Mouse (Mus musculus) spleen, adult 18-20 months (tissue): ENCODE results near the gene Tead1.

Experiments used
- DNase-seq, 2 experiments: peaks; one replicate each; pipeline ENCODE4 v3.0.0; 2022; ENCODE audit warnings: mixed read lengths in 2 of 2

Tead1 gene

DNA sequence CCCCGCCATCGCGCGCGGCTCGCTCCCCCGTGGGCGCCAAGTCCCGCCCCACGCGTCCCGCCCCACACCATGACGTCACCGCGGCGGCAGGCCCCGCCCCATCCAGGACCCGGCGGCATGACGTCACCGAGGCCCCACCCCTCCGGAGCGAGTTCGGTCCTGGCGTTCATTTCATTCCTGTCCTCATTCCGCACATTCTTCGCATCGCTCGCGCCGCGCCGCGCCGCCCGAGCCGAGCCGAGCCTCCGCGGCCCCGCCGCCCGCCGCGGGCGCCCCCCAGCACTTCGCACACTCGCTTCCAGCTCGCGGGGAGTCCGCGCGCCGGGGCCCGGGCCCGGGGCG lies at the start of gene Tead1:
Gene Tead1 (plus strand): TSS at position 148 of the 342 bp plus-strand sequence.
- DNase-seq: peak; percentile 27 to 52

DNA sequence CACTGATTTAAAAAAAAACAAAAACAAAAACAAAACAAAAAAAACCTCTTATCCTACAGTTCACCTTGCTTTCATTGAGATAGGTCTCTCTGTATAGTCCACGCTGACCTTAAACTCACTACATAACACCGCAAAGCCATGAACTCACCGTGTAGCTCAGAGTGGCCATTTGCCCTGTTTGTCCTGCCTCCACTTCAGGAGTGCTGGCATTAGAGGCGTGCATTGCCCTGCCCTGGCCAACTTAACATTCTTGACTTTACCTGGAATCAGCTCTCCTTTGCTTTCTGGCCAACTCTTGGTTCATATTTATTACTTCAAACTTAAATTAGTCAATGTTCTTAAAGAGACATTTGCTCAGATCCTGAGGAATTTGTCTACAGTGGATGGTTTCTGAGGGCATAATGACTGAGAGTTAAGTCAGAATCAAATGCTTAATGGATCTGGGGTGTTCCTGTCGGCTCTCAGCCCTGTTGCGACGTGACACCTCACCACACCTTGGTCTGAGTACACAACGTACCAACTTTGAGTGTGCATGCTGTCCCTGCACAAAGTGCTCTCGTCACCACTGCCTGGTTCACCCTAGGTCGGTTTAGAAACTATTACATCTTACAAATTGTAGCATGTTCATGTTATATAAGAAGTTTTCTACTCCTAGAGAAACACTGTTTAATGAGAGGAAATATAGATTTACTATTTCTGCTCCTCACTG lies 44.5 kb upstream of the Tead1 start:
- no peak for DNase-seq

DNA sequence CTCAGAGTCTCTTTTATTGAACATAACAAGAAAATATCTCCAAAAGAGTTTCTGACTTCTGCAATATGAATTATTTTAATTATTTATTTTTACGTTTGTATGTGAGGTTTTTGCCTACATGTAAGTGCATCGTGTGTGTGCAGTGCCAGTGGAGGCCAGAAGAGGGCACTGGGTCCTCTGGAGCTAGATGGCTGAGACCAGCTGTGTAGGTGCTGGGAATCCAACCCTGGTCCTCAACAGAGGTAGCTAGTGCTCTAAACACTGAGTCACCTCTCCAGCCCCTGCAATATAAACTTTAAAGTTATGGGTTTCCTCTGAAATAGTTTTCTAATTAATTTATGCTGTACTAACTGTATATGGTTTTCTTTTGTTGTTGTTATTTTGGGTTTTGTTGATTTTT lies 43.2 kb upstream of the Tead1 start:
- no peak for DNase-seq

DNA sequence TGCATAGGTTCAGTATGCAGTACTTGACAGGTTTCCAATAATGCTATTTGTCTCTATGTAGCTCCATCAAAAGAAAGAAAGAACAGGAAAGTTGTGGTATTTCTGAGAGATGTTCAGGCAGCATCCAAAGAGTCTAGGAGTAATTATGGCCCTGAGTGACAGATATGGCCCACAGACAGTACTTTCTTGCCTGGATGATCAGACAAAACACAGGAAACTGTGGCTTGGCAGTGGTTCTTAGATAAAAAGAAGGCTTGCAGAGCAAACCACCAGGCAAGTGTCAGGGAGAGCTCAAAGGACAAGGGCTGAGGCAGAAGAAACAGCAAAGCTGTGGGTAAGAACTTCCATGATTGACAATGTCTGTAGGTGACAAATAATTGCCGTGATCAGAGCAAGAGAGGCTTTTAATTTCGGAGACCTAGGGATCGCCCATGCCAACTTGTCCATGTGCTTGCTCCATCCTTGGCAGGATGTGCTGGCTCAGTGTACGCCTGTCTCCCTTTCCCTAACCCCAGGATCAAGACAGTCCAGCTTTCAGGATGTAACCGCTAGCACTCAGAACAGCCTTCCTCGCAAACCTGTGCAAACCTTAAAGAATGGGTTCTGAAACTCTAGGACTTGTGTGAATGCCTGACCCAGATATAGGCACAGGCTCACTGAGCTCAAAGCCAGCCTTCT lies 35.1 kb upstream of the Tead1 start:
- DNase-seq: no peak

DNA sequence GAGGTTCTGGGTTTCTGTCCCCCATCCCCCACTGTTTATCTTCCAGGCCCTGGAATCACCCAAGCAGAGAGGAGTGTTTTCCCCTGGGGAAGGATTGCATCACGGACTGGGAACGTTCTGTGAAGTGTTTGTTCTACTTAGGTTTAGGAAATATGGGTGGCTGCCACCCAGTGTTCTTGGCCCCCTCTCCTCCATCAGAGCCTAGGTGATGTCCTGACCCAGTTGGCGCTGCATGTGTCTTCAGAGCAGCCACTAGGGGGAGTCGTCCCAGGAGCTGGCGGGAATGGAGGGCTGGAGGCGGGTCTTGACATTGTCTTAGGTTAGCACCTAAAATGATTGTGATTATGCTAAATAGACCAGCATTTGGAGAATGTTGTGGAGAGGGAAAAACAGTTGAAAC lies 34.4 kb upstream of the Tead1 start:
- DNase-seq: no peak

DNA sequence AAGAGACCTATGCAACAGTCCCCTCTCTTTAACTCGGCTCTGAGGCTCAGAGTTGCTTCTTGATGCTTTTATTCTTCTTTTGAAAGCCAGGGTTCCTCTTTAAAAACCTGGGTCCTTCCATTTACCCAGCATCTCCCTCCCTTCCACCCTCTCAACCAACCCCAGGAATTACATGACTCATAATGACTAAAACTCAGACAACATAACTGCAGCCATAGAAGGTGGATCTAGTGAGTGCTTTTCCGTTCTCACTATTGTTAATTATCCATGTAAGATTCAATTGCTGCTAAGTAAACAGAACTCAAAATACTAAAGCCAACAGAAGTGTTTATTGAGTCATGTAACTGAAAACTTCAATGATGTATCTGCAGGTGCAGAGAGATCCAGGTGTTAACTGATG lies 33.4 kb upstream of the Tead1 start:
- no peak for DNase-seq

DNA sequence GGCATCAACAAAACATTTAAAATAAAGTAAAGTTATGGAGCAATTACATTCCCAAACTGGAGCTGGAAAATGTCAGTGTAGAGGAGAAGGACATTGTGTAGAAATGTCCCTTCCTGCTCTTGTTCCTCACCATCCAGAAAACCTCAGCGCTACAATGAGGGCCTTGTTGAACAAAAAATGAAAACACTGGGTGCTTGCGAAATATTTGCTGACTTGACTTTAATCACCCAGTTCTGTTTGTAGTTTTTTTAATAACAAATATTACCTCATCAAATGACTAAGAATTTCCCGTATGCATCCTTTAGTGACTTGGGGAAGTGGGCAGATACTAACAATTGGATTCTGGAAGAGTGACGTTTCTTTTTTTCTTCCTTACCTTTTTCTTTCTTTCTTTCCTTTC lies 31.7 kb upstream of the Tead1 start:
- no peak for DNase-seq

DNA sequence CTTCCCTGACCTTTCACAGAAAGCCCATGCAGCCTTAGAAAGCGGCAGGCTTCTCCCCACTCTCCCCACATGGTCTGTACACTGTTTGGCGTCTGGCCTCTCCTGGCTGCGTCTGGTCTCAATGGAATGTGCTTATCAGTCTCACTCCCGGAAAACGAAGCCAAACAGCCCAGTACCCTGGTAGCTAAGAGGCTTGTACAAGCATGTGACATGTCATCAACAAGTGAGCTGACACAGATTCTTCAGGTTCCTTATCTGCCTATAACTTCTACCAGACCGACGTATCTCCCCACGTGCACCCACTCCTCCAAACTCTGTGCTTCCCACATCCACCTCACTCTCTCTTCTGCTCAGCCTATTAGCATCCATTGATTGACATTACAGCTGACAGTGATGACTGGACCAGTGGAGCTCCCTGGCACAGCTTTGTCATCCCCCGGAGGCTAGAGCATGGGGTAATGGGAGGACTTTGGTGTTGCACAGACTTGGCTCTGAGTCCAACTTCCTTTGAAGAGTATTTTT lies 22.9 kb upstream of the Tead1 start:
- DNase-seq: no peak

DNA sequence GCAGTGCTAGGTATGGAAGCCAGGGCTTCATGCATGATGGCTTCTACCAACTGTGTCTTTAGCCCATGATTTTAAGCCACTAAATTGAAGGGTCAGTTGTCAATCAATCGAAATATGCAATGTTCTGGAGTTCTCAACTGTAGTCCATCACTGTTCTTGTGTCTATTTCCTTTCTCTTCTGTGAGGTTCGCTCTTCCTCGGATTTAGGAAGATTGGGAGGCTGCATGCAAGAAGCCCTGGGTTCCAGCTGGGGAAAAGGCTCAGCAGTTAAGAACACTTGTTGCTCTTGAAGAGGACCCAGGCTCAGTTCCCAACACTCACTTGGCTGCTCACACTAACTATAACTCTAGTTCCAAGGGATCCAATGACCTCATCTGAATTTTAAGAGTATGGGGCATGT lies 20.2 kb upstream of the Tead1 start:
- DNase-seq: no peak

DNA sequence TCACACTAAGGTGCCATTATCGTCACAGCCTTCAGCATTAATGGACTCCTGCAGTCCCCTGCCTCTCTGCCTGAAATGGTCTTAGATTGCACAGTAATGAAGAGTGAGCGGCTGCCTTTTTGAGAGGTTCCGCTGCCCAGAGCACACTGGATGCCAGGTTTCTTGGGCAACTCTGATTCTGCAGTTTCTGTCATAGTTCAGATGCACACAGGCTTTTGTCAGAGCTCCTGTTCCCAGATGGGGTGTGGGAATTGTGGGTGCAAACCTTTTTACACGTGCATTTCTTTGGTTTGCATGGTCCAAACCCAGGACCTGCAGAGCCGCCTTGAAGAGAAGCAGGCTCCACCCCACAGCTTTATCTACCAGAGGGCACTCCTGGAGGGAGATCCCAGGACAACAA lies 19.3 kb upstream of the Tead1 start:
- DNase-seq: no peak

DNA sequence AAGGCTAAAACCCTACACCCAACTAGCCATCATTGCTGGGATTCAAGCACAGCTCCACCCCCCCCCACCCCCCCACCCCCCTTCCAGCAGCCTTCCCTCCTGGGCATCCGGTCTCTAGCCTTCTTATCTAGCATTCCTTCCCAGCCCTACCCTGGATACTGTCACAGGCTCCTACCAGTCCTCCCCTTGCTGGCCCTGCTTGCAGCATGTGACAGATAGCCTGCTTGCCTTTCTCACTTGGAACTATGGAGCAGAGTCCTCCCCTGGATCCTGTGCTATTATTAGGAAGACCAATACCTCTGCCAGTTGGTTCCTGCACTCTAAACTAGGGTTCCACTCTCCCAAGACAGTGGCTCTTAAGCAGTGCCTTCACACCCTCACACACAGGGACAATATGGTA lies 18.8 kb upstream of the Tead1 start:
- no peak for DNase-seq

DNA sequence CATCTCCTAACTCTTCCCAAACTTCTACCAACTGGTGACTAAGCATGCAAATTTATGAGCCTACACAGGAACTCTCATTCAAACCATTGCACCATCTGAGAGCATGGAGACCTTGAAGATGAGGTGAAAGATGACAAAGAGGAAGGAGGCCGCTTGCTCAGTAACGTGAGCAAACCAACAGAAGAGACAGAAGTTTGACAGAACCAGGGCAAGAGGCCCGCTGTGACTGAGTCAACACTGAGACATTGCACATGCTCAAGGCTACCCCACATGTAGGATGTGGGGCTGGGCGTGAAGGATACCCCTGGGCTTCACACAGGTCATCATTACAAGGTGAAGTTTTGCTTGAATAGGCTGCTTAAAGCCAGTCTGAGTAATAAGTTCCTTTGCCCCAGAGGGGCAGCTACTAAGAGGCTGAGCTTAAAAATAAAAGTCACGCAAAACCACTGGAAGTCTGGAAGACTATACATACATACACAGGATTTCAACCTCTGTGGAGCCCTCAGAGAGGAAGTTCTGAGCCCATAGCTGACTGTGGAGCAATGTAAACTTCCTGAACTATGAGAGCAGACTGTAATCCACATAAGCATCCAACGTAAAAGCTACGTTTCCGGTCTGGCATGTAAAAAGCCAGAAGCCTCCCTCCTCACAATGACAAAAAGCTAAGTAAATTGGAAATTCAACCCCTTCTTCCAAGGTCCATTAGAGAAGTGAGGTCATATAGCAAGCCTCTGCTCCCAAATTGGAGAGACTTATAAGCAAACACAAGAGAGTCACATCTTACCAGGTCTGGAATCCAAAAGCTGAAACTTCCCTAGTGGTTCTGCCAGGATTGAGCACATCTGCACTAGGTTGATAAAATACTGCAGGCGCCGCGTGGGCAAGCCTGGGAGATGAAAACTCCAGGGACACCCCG lies 16.5 kb upstream of the Tead1 start:
- no peak for DNase-seq

DNA sequence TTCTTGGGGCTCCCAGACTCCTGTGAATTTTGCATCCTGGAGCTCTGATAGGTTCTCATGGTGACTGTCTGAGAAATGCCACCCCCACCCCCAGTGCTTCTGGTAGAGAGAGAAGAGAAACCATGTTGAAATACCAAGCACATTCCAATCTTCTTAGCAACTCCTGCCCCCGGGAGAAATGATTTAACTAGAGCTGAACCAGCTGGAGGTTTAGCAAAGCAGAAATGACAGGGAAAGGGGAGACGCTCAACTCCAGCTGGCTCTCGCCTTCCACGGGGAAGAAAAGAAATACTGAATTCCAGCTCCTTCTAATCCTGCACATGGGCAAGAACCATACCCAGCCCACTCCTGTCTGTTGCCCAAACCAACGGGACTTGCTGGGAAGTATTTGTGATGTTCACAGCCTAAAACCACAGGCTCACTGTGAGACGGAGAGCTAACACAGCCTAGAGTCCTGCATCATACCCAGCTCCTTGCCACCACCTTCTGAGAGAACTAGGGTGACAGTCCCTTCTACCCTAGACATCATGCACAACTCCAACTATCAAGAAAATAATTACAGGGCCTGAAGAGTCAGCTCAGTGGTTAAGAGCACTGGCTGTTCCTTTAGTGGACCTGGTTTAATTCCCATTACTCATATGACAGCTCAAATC lies 15.7 kb upstream of the Tead1 start:
- DNase-seq: no peak

DNA sequence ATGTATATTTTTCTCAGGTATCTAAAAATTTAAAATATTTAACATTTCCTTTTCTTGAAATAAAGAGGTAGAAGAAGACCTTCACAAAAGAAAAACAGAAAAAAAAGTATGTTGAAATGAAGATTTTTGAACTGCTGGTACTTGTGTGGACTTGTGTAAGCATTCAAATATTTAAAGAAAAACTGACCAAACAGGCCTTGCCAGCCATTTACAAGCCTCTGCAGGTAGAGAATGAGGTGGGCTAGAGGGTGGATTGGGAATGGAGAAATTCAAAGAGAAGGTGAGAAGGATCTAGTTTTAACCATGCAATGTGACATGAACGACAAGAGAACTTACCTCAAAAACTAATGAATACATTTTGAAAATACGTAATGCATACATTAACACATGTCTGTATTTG lies 9.1 kb upstream of the Tead1 start:
- DNase-seq: no peak

DNA sequence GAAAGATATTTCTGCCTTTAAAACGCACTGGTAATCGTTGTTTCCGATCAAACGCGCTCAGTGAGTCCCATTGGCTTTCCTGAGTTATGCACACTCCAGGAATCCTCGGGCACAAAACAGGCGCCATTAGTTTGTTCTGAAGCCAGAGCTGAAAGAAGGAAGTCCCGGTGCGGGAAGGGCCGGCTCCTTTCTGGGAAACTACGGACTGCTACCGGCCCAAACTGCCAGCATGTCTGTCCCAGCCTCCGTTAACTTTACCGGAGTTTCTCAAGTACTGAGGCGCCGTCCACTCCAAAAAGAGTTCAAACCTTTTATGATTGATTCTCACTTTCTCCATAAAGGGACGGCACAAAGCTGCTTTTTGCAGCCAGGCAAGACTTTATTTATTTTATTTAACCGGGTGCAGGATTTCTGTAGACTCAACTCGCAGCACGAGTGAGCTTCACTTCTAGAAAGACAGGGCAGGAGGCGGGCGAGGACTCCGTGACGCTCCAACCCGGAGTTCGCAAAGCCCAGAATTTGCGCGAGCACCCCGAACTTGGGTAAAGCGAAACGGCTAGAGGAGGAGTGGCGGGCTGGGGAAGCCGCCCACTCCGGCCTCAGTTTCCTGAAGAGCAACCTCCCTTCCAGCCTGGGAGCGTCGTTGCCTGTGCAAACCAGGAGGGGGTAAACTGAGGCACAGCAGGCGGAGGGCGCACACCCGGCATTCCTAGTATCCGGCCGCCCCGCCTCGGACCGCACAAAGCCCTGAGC lies 524 bp upstream of the Tead1 start:
- DNase-seq: no peak

DNA sequence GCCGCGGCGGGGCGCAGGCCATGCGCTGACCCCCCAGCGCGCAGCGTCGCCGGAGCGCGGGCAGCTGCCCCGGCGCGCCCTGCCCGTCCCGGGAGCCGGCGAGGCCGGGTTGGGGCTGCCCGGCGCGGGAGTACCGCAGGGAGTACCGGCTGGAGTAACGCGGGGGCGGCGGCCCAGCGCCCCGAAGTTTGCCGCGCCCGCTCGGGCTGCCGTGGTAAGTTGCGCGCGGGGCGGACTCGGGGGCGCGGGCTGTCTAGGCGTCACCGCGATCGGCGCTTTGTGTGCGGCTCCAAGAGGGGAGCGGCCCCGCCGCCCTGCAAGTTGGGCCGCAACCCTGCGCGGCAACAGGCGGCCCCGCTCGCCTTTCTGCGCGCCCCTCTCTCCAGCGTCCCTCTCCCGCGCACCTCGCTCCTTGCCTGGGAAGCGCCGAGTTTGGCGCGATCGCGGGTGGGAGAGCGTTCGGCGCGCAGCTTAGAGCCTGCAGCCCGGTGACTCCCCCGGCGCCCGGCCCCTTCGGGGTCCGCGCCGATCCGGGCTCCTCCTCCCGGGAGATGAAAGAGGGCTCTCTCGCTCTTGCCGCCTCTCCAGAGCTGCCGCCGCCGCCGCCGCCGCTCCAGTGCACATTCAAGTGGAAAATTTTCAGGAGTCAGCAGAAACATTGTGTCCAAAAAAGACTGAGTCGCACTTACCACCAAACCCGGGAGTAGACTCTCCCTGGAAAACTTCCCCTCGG lies 561 bp downstream of the Tead1 start:
- DNase-seq: no peak

DNA sequence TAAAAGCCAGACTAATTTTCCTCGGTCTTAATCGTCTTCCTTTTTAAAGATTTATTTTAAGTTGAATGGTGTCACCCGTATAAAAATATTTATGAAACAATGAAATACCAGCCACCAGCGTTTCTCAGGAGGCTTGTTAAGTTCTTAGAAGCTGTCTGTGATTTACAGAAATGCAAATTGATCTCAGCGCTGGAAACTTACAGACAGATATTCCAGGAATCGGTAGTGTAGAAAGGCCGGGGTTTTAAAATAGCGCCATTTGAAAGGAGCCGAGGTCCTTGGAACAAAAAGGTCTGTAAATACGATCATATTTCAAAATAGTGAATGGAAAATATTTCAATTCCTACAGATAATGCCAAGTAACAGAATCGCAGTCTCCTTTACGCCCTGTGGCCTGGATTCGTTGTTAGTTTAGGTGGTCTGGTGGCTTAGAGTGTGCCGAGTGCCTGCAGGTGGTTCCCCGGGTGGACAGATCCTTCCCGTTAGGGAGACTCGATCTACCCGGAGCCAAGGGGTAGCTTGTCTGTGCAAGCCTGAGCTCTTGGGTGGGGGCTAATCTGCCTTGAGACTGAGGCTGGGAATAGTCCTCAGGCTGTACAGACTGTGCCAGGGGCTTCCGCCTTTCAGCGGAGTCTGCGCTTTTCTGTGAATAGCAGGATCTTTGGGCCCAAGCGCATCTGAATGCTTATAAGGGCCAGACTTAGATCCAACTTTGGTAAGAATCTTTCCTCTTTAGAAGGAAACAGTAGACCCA lies 1.6 kb downstream of the Tead1 start:
- no peak for DNase-seq

DNA sequence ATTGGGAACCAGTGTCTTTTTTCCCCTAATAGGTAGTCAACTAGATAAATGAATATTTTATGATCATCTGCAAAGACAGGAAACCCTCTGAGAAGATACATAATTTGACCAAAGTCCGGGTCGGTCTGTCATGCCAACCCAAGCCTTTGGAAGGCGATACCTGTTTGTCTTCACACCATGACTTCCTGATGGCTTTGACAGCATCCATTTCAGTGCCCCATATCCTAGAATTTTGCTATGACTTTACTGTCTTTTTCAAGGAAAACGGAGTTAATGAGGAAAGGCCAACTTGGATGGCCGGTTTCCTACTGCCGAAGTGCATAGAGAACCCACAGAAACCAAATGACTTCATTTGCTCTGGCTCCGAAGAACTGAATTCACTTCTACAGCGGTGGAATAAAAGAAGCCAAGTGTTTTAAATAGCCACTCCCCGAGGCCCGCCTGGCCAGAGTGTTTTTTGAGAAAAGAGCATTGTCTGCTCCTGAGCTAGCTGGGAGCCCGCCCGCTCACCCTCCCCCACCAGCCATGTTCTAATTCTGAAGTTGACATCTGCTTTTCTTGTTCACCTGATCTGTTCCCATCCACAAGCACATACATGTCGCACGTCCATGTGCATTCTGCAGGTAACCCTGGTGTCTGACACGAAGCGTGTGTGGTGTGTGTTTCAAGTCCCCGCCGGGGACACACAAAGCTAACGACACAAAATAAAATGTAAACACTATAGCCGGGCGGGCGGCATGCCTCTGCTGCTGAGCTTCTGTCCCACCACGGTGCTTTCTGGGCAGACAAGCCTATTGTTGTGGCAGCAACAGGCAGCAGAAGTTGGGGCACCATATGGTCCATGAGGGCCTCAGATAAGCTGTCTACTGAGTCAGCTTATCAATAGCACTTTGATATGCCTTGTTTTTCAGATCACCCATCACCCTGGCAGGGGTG lies 5.8 kb downstream of the Tead1 start:
- no peak for DNase-seq

DNA sequence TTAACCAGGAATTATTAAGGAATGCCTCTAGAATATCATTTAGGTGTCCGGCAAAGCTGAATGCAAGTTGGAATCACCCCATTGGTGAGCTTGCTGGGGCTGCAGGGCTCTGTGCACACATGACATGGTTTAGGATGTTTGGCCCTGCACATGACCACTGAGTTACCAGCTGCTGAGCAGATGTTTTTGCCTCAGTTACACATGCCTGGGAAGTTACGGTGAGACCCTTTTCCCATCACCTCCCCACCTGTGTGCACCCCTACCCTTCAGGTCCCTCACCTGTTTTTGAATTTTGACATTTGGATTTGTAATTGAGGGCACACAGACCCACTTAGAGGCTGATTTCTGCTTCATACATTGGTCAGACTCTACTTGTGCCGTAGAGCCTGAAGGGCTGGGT lies 6.9 kb downstream of the Tead1 start:
- no peak for DNase-seq

DNA sequence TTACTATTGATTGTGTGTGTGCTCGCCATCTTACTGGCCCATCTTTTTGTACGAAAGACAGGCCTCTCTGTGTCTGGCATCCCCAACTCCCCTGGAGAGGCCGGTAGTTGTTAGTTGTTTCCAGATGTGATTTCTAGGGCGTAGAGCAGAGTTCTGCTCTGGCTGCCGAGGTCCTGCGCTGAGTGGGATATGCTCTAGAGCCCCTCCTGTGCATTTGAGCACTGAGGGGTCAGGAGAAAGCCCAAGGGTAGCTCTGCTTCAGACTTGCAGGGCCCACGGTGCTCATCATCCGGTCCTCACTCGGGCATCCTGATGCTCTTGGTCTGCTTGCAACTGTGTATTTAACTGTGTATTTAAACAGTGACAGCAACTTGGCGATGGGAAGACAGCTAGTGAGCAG lies 7.5 kb downstream of the Tead1 start:
- DNase-seq: no peak
